Mouse (Mus musculus): Measurements from ENCODE around the gene Dbp.

Dbp gene

DNA sequence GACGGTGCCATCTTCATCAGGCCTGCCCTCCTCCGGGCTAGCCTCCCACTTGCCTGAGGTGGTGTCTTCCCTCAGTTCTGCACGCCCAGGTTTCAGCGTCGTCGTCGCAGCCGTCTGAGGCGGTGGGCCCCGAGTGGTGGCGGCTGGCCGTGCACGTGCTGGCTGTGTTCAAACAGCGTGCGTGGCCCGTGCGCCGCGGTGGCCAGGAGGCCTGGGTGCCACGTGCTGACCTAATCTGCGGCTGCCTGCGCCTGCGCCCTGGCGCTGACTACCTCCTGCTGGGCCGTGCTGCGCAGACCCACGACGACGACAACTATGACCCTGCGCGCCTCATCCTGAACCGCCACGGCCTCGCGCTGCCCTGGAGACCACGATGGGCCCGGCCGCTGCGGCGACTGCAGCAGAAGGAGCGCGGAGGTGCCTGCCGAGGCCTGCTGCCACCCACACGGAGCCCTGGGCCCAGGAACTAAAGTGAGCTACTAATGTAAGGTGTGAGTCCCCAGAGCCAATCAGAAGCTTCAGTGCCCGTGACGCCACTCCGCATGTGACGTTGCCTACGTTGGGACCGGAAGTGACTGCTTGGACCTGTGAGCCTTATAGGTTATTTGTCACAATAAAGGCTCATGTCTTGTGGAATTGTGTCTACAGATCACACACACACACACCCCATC lies 10.8 kb upstream of the Dbp start, which contains the start of gene Sec1:
Gene Sec1, minus strand, starts transcription at position 482 of the 671 bp plus-strand sequence.
- no peak for DNase-seq (ENCODE audit: low spot score in 2 of 2)

DNA sequence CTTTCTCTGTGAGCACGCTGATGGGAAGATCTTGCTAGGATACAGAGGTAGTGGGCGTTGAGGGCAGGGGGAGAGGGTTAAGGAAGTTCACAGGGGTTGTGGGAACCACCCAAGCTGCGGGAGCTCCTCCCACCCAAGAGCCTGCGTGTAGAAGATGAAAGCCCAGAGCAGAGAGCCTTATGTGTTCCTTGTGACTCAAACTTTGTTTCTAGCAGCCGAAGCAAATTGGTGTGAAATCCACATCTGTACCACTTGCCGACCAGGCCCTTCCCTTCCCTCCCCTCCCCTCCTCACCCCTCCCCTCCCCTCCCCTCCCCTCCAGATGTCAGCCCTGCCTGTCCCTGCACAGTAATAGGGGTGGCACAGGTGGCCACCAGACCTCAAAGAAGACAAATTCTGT lies 9.8 kb upstream of the Dbp start:
- DNase-seq (ENCODE audit: low spot score in 2 of 2) = no peak

DNA sequence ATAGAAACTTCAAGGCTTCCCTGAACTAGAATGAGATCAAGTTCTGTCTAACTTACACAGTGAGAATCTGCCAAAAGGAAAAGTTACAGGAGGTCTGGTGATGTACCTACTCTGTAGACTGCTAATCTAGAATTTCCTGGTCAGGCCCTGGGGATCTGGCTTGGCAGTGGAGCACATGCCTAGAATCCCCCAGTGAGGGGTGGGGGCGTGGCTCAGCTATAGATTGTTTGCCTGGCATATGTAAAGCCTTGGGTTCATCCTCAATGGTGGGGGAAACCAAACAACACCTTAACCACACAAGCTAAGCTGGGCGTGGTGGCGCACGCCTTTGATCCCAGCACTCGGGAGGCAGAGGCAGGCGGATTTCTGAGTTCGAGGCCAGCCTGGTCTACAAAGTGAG lies 7.0 kb upstream of the Dbp start:
- no peak for DNase-seq (ENCODE audit: low spot score in 2 of 2)

DNA sequence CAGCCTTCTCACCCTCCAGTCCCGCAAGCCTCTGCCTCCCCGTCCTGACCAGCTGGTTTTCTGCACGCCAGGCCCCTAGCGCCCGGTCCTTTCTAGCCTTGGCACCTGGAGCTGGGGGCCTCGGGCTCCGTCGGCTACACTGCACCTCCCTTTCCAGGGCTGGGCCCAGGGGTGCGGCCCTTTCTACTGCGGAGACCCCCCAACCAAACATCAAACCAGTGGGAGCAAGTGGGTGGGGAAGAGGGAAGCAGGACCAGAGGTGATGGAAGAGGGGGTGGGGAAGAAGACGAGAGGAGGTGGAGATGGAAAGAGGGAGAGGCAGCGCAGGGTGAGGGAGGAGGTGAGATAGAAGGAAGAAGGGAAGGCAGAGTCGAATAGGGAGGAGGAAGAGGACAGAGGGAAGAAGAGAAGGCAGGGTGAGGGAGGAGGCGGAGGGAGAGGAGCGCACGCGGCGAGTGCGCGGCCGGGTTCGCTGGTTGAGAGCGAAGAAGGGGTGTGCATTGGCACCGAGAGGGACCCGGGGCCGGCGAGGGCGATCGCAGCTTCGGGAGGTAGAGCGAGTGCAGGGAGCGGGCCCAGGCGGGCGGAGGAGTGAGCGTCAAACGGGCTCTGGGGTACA lies 5.3 kb upstream of the Dbp start, which contains the start of gene Car11:
Gene Car11, plus strand, starts transcription at position 321 of the 619 bp plus-strand sequence.
- DNase-seq (ENCODE audit: low spot score in 2 of 2) = no peak

DNA sequence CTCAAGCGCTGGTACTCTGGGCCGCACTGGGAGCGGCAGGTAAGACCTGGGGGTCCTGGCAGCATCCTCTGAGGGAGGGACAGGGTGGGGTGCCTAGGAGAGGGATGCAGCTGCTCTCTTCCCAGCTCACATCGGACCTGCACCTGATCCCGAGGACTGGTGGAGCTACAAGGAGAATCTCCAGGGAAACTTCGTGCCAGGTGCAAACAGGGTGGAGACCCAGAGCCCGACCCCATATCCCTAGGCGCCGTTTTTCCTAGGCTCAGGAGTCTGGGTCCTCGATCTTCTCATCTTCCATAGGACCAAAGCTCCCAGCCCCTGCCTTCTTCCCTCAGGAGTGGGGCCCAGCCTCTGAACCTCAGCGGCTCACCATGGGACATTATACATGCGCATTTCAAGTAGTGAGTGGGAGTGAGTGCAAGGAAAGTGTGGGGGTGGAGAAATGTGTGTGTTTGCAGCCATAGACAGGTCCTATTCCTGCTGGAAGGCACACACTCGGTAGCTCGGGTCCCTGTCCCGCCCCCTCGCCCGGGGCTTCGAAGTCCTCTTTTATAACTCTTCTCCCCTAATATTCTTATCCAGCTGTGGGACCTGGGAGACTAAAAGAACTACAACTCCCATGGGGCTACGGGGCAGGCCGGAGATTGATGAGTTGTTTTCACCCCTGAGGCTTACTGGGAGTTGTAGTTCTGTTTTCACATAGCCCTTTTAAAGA lies 4.4 kb upstream of the Dbp start:
- peak; percentile 69 to 72 for DNase-seq (ENCODE audit: low spot score in 2 of 2)

DNA sequence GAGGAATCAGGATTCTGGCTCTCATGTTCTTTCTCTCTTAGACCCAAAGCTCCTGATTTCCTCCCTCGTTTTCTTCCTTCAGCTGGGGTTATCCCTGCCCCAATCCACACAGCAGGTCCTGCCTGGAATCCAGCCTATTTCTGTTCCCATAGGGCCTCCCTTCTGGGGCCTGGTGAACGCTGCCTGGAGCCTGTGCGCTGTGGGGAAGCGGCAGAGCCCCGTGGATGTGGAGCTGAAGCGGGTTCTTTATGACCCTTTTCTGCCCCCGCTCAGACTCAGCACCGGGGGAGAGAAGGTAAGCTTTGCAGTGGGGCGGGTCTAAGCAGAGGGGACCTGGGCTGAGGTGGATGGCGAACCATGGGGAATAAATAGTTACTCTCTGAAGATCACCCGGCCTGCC lies 3.8 kb upstream of the Dbp start:
- DNase-seq (ENCODE audit: low spot score in 2 of 2) = no peak

DNA sequence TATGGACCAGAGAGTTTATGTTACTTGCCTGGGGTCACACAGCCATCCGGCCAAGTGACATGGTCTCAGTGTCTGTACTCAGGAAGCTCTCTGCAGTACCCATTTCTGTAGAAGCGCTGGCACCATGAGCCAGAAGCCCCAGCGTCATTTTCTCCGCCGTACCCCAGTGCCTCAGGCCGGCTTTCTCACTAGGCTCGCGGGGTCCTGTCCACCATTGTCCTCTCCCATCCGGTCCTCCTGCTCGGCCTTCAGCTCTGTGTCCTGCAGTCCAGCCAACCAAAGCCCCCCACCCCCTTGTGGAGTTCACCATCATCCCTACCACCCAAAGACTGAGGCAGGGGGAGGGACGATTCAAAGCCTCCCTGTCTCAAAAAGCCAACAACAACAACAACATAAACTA lies 3.3 kb upstream of the Dbp start:
- no peak for DNase-seq (ENCODE audit: low spot score in 2 of 2)

DNA sequence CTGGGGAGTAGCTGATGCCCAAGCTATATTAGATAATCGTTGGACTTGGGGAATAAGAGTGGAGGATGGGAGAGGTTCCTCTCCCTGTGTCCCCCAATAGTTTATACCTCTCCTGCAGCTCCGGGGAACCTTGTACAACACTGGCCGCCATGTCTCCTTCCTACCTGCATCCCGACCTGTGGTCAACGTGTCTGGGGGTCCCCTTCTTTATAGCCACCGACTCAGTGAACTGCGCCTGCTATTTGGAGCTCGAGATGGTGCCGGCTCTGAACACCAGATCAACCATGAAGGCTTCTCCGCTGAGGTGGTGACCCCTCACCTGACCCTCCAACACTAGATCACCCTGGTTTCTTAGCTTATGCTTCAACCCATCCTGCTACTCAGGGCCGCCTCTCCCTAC lies 2.6 kb upstream of the Dbp start:
- DNase-seq (ENCODE audit: low spot score in 2 of 2) = no peak

DNA sequence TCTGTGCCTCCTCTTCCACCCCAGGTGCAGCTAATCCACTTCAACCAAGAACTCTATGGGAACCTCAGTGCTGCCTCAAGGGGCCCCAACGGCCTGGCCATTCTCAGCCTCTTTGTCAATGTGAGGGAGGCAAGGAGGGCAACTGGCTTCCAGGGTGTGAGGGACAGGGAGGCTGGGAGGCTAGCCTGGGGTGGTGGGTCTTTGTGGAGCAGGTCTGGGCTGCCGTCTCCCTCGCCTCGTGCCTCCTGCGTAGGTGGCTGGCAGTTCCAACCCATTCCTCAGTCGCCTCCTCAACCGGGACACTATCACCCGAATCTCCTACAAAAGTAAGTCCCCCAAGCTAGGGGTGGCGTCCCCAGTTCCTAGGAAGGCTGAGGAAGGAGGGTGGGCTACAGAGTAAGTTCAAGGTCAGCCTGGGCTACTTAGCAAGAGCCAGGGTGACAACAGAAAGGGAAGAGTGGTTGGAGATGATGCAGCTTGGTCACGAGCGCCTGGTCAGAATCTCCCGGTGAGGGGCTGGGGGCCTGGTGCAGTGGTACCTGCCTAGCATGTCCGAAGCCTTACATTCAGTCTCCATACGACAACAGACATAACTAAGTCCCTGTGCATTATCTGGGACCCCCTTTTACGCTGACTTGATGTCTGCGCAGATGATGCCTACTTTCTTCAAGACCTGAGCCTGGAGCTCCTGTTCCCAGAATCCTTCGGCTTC lies 1.9 kb upstream of the Dbp start:
- no peak for DNase-seq (ENCODE audit: low spot score in 2 of 2)

DNA sequence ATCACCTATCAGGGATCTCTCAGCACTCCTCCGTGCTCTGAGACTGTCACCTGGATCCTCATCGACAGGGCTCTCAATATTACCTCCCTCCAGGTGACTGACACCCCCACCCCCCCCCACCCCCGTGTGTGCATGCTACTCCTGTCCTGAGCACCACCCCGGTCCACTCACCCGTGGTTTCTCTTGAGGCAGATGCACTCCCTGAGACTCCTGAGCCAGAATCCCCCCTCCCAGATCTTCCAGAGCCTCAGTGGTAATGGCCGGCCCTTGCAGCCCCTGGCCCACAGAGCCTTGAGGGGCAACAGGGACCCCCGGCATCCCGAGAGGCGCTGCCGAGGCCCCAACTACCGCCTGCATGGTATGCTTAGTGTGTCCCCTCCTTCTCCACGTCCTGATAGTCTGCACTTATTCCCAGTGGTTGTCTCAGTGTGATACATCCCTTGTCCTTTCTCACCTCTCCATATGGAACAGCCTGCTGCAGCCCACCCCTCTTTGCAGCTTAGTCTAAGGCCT lies 1.3 kb upstream of the Dbp start:
- DNase-seq (ENCODE audit: low spot score in 2 of 2) = no peak

DNA sequence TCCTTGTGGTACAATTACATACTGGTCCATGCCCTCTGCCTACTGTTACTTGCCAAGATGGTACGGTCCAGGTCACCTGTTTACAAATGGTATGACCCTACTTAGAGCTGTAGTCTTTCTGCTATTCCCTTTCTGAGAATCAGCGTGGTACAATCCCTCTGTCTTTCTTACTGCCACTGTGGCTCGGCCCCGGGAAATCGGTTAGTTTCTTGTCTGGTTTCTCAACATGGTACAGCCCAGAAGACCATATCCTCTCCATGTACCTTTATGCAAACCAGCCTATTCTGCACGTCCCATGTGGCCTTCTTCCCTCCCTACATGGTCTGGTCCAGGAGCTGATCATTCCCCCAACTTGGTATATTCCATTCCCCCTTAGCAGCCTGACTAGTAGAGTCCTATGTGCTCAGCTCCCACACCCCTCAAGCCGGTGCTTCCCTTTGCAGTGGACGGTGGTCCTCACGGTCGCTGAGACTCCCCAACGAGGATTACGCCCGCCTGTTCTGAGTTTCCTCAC lies 785 bp upstream of the Dbp start:
- peak; percentile 59 to 69 for DNase-seq (ENCODE audit: low spot score in 2 of 2)

DNA sequence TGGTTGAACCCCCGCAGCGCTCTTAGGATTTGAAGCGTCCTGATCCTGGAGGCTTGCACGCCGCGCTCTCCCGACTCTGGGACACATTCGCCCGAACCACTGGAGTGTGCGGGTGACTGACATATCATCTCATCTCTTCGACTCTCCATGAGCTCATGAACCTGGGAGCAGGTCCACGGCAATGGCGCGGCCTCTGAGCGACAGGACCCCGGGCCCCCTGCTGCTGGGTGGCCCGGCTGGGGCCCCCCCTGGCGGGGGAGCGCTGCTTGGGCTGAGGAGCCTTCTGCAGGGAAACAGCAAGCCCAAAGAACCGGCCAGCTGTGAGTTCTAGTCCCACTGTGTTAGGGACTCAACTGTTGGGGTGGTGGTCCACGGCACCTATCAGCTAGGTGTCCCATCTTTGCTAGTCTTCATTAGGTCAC lies 566 bp downstream of the Dbp start:
- no peak for DNase-seq (ENCODE audit: low spot score in 2 of 2)

DNA sequence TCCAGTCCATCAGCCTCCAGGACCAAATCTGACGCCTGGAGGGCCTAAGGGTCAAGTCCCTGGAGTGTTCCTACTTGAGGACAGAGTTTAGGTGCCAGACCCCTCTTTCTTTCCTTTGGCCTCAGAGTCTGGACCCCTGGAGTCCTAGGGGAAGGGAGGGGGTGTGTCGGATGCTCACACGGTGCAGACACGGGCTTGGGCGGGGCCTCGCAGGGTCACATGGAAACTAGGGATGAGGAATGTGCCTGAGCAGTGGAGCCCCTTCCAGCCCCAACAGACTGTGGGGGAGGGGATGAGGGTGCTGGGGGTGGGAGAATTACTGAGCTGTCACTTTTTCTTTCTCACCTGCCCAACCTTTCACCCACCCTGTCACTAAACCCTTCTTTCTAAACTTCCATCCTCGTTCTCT lies 989 bp downstream of the Dbp start:
- peak in 1 of 2 experiments; percentile 73 for DNase-seq (ENCODE audit: low spot score in 2 of 2)

DNA sequence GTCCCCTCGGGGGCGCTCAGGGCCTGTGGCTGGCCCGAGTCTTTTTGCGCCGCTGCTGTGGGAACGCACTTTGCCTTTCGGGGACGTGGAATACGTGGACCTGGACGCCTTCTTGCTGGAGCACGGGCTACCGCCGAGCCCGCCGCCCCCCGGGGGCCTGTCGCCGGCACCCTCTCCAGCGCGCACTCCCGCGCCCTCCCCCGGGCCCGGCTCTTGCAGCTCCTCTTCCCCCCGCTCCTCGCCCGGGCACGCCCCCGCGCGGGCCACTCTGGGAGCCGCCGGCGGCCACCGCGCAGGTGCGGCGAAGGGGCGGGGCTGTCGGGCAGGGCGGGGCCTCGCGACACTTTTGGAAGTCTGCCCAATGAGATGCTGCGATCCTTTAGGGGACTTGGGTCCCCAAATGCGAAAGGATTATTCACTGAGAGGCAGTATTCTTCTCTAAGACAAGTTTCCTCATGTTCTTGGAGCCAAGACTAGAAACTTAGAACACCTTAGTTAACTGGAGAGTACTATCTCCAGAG lies 1.9 kb downstream of the Dbp start:
- peak; percentile 64 to 70 for DNase-seq (ENCODE audit: low spot score in 2 of 2)

DNA sequence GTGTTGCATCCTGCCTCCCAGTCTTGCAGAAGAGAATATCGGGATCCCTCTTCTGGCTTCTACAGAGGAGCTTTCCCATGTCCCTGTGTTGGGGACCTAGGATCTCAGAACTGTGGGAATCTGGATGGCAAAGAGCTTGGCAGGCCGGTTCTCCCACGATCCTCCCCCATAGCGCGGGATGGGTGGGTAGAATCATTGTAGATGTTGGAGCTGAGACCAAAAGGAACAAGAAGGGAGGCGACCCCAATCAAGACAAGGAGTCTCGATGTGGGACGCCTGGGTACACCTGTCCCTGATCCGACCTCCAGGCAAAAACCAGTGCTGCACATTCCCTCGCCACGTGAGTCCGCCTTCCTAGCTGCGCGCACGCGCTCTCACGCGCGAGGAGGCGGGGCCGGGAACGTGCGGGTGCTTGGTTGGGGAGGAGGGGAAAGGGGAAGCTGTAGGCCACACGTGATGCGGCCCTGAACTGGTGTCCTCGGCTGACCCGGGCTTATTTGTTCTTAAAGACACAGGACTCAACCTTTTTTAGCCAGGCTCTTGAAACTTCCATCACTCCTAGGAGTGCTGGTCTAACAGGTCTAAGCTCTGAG lies 2.6 kb downstream of the Dbp start:
- DNase-seq (ENCODE audit: low spot score in 2 of 2) = peak; percentile 92 to 96

DNA sequence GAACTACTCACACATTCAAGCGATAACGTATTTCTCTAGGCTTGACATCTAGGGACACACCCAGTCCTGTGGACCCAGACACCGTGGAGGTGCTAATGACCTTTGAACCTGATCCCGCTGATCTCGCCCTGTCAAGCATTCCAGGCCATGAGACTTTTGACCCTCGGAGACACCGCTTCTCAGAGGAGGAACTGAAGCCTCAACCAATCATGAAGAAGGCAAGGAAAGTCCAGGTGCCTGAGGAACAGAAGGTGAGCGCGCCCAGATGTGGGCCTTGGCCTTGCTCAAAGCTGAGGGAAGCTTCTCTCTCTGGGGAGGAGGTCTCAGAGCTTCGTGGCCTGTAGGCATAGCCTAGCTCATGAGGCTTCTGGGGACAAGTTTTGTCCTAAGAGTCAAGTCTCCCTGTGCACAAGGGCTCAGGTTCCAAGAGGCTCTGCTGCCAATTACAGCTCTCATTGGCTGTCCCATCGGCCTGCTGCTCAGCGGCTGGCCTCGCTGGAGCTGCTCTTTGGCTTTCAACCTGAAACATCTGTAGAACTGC lies 3.4 kb downstream of the Dbp start:
- no peak for DNase-seq (ENCODE audit: low spot score in 2 of 2)

DNA sequence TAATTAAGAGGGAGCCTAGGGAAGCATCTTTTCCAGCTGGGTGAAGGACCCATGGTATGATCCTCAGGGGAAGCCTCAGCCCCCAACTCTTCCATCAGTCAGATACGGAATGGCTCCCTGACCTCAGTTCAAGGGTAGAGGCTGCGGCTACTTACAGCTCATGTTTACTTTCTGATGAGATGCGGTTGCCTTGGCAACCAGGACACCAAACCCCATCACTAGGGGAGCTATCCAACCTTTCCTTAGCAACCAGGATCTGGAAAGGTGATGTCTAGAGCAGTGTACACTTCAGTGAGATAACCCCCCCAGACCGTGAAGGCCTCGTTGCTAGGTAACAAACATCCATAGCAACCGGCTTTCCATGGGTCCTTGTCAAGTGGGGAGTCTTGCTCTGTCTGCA lies 4.1 kb downstream of the Dbp start:
- DNase-seq (ENCODE audit: low spot score in 2 of 2) = no peak

DNA sequence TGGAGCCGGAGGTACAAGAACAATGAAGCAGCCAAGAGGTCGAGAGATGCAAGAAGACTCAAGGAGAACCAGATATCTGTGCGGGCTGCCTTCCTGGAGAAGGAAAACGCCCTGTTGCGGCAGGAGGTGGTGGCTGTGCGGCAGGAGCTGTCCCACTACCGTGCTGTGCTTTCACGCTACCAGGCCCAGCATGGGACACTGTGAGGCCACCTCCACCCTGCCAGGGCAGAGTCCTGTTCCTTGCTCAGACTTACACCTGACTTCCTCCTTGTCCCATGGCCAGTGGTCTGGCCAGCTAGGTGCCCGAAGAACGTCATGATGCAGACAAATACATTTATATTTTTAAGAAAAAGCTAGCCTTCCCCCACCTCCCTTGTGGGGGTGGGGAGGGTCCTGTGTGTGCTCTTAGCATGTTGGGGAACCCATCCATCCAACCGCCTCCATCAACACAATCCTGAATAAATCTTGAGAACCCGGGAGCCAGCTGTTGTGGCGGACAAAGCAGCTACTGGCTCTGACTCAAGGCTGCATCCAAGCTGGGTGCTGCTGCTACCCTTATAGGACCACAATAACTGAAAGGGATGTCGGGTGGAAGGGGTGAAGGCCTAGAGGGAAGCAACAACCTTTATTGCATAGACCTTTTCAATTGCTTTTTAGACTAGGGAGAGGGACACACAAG lies 4.9 kb downstream of the Dbp start:
- DNase-seq (ENCODE audit: low spot score in 2 of 2) = no peak

DNA sequence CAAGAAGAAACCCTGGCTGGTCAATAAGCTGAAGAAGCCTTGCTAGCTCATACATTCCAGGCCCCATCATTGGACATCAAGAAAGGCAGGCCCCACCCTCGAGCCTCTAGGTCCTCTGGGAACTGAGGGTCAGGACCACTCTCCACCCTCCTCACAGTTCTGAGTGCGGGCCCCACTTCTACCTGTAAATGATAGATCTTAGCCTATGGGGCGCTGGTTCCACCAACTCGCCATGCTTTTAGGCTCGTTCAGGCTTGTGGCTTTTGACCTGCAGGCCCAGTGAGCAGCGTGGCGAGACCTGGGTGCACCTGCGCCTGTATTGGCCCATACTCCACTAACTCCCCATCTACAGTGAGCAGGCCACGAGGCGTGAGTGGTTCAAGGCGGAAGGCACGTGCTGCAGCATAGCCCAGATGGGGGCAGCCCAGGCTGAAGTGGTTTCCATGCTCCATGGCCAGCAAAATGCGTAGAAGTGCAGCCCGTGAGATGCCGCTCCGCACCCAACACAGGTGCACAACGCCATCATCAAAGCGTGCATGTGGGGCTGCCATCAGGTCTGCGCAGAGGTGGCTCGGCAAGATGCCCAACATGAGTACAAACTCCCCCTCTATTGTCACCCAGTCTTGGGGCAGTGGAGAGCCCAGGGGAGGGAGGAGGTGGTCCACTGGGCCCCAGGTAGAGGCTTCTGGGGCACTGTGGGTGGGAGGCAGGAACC lies 5.7 kb downstream of the Dbp start:
- DNase-seq (ENCODE audit: low spot score in 2 of 2) = no peak

Measured in frontal cortex, postnatal 25 days (tissue).